ENCODE assay signal across 8 mouse cellular contexts in the genomic region with DNA sequence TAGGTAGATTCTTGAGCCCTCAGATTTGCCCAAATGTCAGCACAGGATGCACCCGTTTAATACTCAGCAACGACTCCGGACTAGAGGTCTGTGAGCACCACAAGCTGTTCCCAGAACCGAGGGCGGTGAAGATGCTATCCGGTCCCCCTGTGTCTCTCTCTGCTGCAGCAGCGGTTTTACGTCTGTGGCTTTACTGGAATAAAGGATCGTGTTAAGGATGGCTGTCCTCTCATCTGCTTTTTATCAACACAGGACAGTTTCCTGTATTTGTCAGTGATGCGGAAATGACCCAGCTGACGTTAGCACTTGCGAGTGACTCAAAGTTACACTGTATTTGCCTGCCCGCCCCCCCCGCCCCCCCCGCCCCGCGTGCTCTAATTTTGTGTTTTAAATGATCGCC. TPM values are rescaled to one million over a fixed set of nuclear protein-coding genes. Genes with fewer than 3 reads are reported as not detected.
DNase-seq lines count a peak whose midpoint lies in the region; ATAC-seq and TF ChIP-seq lines count a peak whose summit lies in the region.

No protein-coding gene starts in this region.

- peak overlapping the region; percentile 13 for H3K9ac ChIP-seq in ES-Bruce4 (ENCODE audit: low read depth, poor library complexity, severe bottlenecking)
- no peak overlapping the region; the same call in 1 of the 2 replicates for H3K9ac ChIP-seq in heart, embryonic 16.5 days (ENCODE audit: low read length)
- H3K9ac ChIP-seq in liver, adult 2 months (ENCODE audit: low read depth, low read length) = peak overlapping the region; percentile 54; the same call in 1 of the 2 replicates

- peak; percentile 75 for ATAC-seq in heart, embryonic 16.5 days (replicated peaks; ENCODE audit: extremely low read depth, insufficient read depth, low FRiP score)
- peak; percentile 90 for ATAC-seq in neutrophil, adult 5-6 weeks (ENCODE audit: extremely low read depth, insufficient number of reproducible peaks, low FRiP score, poor library complexity, severe bottlenecking)

- H3K4me1 ChIP-seq in ES-Bruce4 (ENCODE audit: control insufficient read depth, insufficient read depth, low read length) = no peaks in the 10 kb centered on the region
- H3K4me1 ChIP-seq in heart, embryonic 16.5 days (ENCODE audit: control insufficient read depth, insufficient read depth, low read length) = no peaks in the 10 kb centered on the region; the same call in 1 of the 2 replicates
- 0 out of 2 replicates have a peak, but pooled peaks cover 2% of the 10 kb centered on the region for H3K4me1 ChIP-seq in liver, adult 2 months (ENCODE audit: control insufficient read depth, insufficient read depth, low read length)

- no peak for TF ChIP-seq CTCF in ES-Bruce4 (IDR thresholded peaks at IDR 0.05; ENCODE audit: low read depth, low read length)
- TF ChIP-seq CTCF in liver, adult 2 months (IDR thresholded peaks at IDR 0.05; ENCODE audit: low read depth, low read length) = no peak

- no peak overlapping the region for H3K4me3 ChIP-seq in ES-Bruce4 (ENCODE audit: low read depth, low read length)
- peak overlapping the region; percentile 29 for H3K4me3 ChIP-seq in heart, embryonic 16.5 days (ENCODE audit: low read length)
- H3K4me3 ChIP-seq in liver, adult 2 months (ENCODE audit: insufficient read depth, low read depth, low read length) = peak overlapping the region; percentile 35; the same call in 1 of the 2 replicates

- no peaks in the 10 kb centered on the region for H3K27me3 ChIP-seq in ES-Bruce4 (ENCODE audit: control insufficient read depth, insufficient read depth, low read length, poor library complexity, severe bottlenecking)
- no peaks in the 10 kb centered on the region for H3K27me3 ChIP-seq in heart, embryonic 16.5 days (ENCODE audit: control insufficient read depth, insufficient read depth, low read length)
- H3K27me3 ChIP-seq in liver, adult 2 months (ENCODE audit: control insufficient read depth, insufficient read depth, low read length) = no peaks in the 10 kb centered on the region

- peak overlapping the region; percentile 49 for H3K4me2 ChIP-seq in heart, embryonic 16.5 days (ENCODE audit: low read depth, low read length)

- H3K36me3 ChIP-seq in ES-Bruce4 (ENCODE audit: control insufficient read depth, insufficient read depth, low read length, poor library complexity, severe bottlenecking) = no peaks in the 10 kb centered on the region
- no peaks in the 10 kb centered on the region for H3K36me3 ChIP-seq in heart, embryonic 16.5 days (ENCODE audit: control insufficient read depth, insufficient read depth)
- no peaks in the 10 kb centered on the region for H3K36me3 ChIP-seq in liver, adult 2 months (ENCODE audit: control insufficient read depth, insufficient read depth, low read length)

- no peak for TF ChIP-seq POLR2A in ES-Bruce4 (IDR thresholded peaks at IDR 0.05; ENCODE audit: insufficient read depth, low read length)
- TF ChIP-seq POLR2A in liver, adult 2 months (IDR thresholded peaks at IDR 0.05; ENCODE audit: extremely low read depth, insufficient read depth, low read length) = no peak

- no peak for TF ChIP-seq EP300 in ES-Bruce4 (IDR thresholded peaks at IDR 0.05; ENCODE audit: insufficient read depth, low read depth, low read length)

- no peaks in the 10 kb centered on the region for H3K9me3 ChIP-seq in ES-Bruce4 (replicated peaks; ENCODE audit: control insufficient read depth, insufficient read depth, low read length, poor library complexity, severe bottlenecking)
- no peaks in the 10 kb centered on the region for H3K9me3 ChIP-seq in heart, embryonic 16.5 days (replicated peaks; ENCODE audit: control insufficient read depth, low read length)

- H3K27ac ChIP-seq in ES-Bruce4 (ENCODE audit: insufficient read depth, low read length) = no peak overlapping the region
- peak overlapping the region; percentile 82 for H3K27ac ChIP-seq in heart, embryonic 16.5 days (ENCODE audit: low read length)
- H3K27ac ChIP-seq in liver, adult 2 months (replicated peaks; ENCODE audit: insufficient read depth, low read depth, low read length) = peak overlapping the region; percentile 71

- peak; percentile 68 to 69 for DNase-seq in B cell, adult 2 months
- peak; percentile 25 for DNase-seq in liver, adult 2 months (ENCODE audit: extremely low read depth, low read depth, low spot score)
- no peak for DNase-seq in right cerebral cortex, adult 2 months (ENCODE audit: low spot score in 2 of 2)
- no peak for DNase-seq in urinary bladder, postnatal 4 days (ENCODE audit: low spot score in 2 of 2)
- DNase-seq in layer of hippocampus, postnatal 10 days (ENCODE audit: low spot score in 2 of 2) = no peak

- WGBS in heart, embryonic 16.5 days = 38% methylated on average over 18 of the region's 18 CpGs
- WGBS in liver, adult 2 months = 56% methylated on average over 18 of the region's 18 CpGs

- H3K79me2 ChIP-seq in liver, adult 2 months (ENCODE audit: control insufficient read depth, insufficient read depth, low read length) = no peaks in the 10 kb centered on the region

RNA-seq across cellular contexts. Expression of a gene that starts 40.7 kb away (rescaled TPM):
- polyA plus RNA-seq in ES-Bruce4 (2011; ENCODE audit: insufficient read depth, insufficient read length, low read depth, missing spikeins) = 41.9 and 43.1 TPM in 2 replicates
- polyA plus RNA-seq in heart, embryonic 16.5 days (2015; fragmentation: Nextera tagmentation; extraction: Ambion mirVana) = 36.4 and 40.1 TPM in 2 replicates
- 18.1 and 18.4 TPM in 2 replicates for total RNA-seq in liver, adult 2 months (2014; rRNA removed)
- 2.3 and 2.9 TPM in 2 replicates for polyA plus RNA-seq in liver, adult 2 months (2012; rRNA removed)
- 12.0 and 14.1 TPM in 2 replicates for total RNA-seq in neutrophil, adult 5-6 weeks (2017)
- 10 to 100 TPM; 18.5 to 22.9 TPM for total RNA-seq in layer of hippocampus, postnatal 10 days (2021)

Comparison
In these comparisons a context has a peak if more than half of its experiments do, and no peak if none do; other contexts are left out.
1. DNase-seq: peak in B cell, adult 2 months (2 of 2) and liver, adult 2 months (single experiment); none in right cerebral cortex, adult 2 months (0 of 2), urinary bladder, postnatal 4 days (0 of 2) and layer of hippocampus, postnatal 10 days (0 of 2).